Mouse (Mus musculus): ENCODE results near the gene Gm3383.
"Not testable (repeated sequence)": the region's sequence is repeated elsewhere in the genome, so short reads cannot be mapped to it uniquely, and the experiment has no call there.

- TF ChIP-seq POLR2A (IDR thresholded peaks at IDR 0.05; ENCODE audit: borderline replicate concordance, extremely low read depth, insufficient read depth, insufficient read length, poor library complexity, severe bottlenecking); CTCF (IDR thresholded peaks at IDR 0.05; ENCODE audit: borderline replicate concordance, extremely low read depth, insufficient read depth, insufficient read length): not testable (repeated sequence)
These were observed 48.1 kb upstream of the Gm3383 start for GRCm38 (mm10) chr14:5855911-5856310.
